Mouse (Mus musculus) liver, embryonic 16.5 days (tissue): ENCODE measurements around the gene Pstpip1. TPM values are rescaled to one million over a fixed set of nuclear protein-coding genes. Genes with fewer than 3 reads are reported as not detected.

Experiments
- ATAC-seq: fragments of 200-750 bp; cut with Nextera tagmentation; 2 replicates; pipeline ENCODE4 v1.8.0; 2017; ENCODE audit warnings: low read depth, mild to moderate bottlenecking, moderate number of reproducible peaks, moderate library complexity
- H3K27ac ChIP-seq: fragments of 300-500 bp; sonication (generic); 2 replicates; pipeline ENCODE4 v1.5.1; 2014; ENCODE audit warnings: mild to moderate bottlenecking, low read length
- H3K27me3 ChIP-seq: fragments of 300-500 bp; sonication (generic); 2 replicates; pipeline ENCODE4 v1.6.1; 2014; ENCODE audit warnings: low read depth, low read length, mixed read lengths; ENCODE audit not compliant: control insufficient read depth, insufficient read depth
- H3K36me3 ChIP-seq: fragments of 300-500 bp; sonication (generic); 2 replicates; pipeline ENCODE4 v1.6.1; 2014; ENCODE audit warnings: mild to moderate bottlenecking; ENCODE audit not compliant: control insufficient read depth, insufficient read depth
- H3K4me1 ChIP-seq: fragments of 300-500 bp; sonication (generic); 2 replicates; pipeline ENCODE4 v1.6.1; 2014; ENCODE audit warnings: low read depth, low read length, mixed read lengths; ENCODE audit not compliant: control insufficient read depth
- H3K4me2 ChIP-seq: fragments of 300-500 bp; sonication (generic); 2 replicates; pipeline ENCODE4 v1.6.1; 2014; ENCODE audit warnings: low read depth, low read length, mixed read lengths
- H3K4me3 ChIP-seq: fragments of 300-500 bp; sonication (generic); 2 replicates; pipeline ENCODE4 v1.5.1; 2014; ENCODE audit warnings: low read depth, mild to moderate bottlenecking, low read length
- H3K9ac ChIP-seq: fragments of 300-500 bp; sonication (generic); 2 replicates; pipeline ENCODE4 v1.6.1; 2014; ENCODE audit warnings: low read depth, low read length
- H3K9me3 ChIP-seq: fragments of 300-500 bp; sonication (generic); replicated peaks from 2 replicates; pipeline ENCODE4 v1.6.1; 2016; ENCODE audit warnings: low read length; ENCODE audit not compliant: control insufficient read depth
- WGBS: fragments of 180-500 bp; shearing (Covaris S2); extraction: QIAGEN DNeasy Blood & Tissue Kit; methylation state at CpG from one replicate; pipeline ENCODE4 v1.1.7; 2014; ENCODE audit not compliant: insufficient replicate concordance; 5-methylcytosine and 5-hydroxymethylcytosine counted together
- polyA plus RNA-seq: library from polyadenylated mRNA; unstranded; fragments of >200 nt; fragmentation: Nextera tagmentation; extraction: Ambion mirVana; gene quantifications from 2 replicates; pipeline ENCODE4 v1.2.1, GENCODE M21; 2015

The Pstpip1 gene
- 5.5 and 6.2 TPM in 2 replicates for polyA plus RNA-seq

DNA sequence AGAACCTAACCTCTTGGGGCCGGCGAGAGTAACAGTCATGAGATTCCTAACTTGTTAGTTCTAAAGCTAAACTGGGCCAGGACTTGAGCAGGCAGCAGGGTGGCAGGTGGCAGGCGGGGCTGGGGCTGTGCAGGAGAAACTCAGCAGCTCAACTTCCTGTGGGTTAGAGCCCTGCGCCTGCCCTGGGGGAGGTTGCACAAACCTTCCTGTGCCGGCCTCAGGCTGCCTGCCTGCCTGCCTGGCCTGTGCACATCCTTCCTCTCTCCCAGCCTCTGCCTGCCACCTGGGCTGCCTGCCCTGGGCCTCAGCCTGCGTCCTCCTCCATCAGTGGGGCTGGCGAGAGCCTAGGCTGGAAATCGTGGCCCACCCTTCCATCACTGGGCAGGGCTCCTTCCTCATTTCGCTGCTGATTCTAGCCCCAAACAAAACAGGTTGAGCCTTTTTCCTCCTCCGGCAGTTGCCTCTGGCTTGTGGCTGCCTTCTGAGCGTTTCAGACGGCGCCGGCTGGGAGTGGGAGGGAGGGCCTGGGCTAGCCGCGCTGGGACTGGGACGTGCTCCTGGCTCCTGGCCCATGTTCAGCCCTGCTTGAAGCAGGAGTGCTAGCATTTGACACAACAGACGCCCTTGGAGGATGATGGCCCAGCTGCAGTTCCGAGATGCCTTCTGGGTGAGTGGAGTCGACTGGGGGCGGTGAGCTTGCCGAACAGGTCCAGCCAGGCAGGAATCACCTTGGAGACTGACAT, at the start of gene Pstpip1:
TSS of gene Pstpip1 (plus strand) at position 185 of the 743 bp plus-strand sequence.
- ATAC-seq = peak; percentile 63
- peak within 1 kb of the TSS; percentile 40; the same call in 1 of the 2 replicates for H3K9ac ChIP-seq
- H3K4me2 ChIP-seq = no peak within 1 kb of the TSS
- H3K27me3 ChIP-seq = no peaks in the 10 kb centered on the region
- peak within 1 kb of the TSS; percentile 38 for H3K4me3 ChIP-seq
- no peaks in the 10 kb centered on the region for H3K9me3 ChIP-seq
- H3K27ac ChIP-seq = peak within 1 kb of the TSS; percentile 25; the same call in 1 of the 2 replicates
- H3K36me3 ChIP-seq = no peaks in the 10 kb centered on the region
- no peaks in the 10 kb centered on the region for H3K4me1 ChIP-seq
- 11% methylated on average over 22 of the region's 22 CpGs for WGBS

DNA sequence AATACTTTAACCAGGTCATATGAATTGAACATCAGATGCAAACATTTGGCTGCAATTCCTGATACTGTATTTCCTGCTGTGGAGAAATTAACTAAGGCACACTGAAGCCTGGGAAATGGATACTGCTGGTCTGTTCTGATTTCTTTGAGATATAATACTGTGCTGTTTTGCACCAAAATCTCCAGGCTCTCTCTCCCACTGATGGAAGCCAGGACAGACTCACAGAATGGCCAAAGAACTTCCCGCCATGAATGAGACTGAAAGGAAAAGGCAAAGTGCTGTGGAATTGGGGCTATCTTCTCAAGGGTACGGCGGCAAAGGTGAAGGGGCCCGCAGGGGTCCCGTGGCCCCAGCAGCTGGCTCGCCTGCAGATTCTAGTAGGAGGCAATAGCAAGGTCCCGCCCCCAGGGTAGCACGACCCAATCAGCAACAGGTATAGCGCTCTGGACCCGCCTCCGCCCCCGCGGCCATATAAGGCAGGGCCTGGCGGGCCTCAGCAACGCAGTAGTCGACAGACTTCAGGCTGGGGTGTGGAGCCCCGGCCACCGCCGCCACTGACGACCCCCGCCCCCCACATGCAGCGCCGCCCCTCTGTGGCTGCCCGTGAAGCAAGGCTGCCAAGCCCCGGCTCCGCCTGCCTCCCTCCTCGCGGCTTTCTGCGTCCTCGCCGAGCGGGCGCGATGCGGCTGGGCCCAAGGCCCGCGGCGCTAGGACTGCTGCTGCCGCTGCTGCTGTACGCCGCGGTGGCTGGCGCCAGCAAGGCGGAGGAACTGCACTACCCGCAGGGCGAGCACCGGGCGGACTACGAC, 48.2 kb upstream of the Pstpip1 start, which contains the start of gene Rcn2:
TSS of gene Rcn2 (plus strand) at position 474 of the 809 bp plus-strand sequence.
- Histone ChIP-seq H3K27me3 (no peaks in the 10 kb centered on the region), H3K36me3 (no peaks in the 10 kb centered on the region), H3K27ac (peak within 1 kb of the TSS; percentile 59), H3K4me1 (peaks cover 3% of the 10 kb centered on the region), H3K4me2 (peak within 1 kb of the TSS; percentile 97), H3K4me3 (peak within 1 kb of the TSS; percentile 74), H3K9ac (peak within 1 kb of the TSS; percentile 80), H3K9me3 (no peaks in the 10 kb centered on the region)
- ATAC-seq = peak; percentile 100
- WGBS = under 1% methylated on average over 49 of the region's 49 CpGs

DNA sequence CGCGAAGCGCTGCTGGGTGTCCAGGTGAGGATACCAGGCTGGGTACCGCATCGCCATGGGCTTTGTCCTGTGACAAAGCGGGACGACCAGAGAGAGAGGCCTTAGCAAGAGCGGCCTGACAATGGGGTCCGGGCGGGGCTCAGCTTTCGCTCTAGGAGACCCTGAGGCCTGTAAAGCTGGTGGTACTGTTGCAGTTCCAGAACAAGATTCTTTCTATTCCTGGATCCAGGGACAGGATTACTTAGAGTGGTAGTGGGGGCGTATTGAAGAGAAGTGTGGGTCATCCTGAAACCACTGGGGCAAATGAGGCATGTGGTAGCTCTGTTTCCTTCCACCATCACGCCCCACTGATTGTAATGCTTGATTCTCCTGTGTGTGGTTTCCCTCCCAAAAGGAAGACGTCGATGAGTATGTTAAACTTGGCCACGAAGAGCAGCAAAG, 47.6 kb upstream of the Pstpip1 start:
- peak overlapping the region; percentile 80 for H3K9ac ChIP-seq
- H3K27me3 ChIP-seq = no peaks in the 10 kb centered on the region
- H3K4me1 ChIP-seq = peaks cover 3% of the 10 kb centered on the region
- H3K4me3 ChIP-seq = peak overlapping the region; percentile 74
- H3K27ac ChIP-seq = peak overlapping the region; percentile 59
- no peak for ATAC-seq
- H3K36me3 ChIP-seq = no peaks in the 10 kb centered on the region
- H3K4me2 ChIP-seq = peak overlapping the region; percentile 97
- WGBS = under 1% methylated on average over 16 of the region's 16 CpGs
- H3K9me3 ChIP-seq = no peaks in the 10 kb centered on the region

DNA sequence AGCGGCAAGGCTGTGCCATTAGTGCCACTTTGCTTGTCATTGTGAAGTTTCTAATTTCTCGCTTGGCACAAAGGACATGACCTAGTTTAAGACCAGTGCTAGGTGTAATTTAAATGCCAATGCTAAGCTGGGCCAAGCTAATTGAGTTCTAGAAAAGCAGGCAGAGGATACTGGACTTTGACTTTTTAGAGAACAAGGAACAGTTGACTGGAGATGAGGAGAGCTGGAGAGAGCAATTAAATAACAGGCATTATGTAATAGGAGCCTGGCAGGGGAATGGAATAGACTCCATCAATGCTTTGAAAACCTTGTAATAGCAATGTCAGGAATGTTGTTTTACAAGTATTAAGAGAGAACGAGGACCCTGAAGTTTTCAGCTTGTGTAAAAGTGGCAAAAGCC, 36.0 kb upstream of the Pstpip1 start:
- H3K4me2 ChIP-seq = no peak overlapping the region
- no peak overlapping the region for H3K9ac ChIP-seq
- H3K4me1 ChIP-seq = no peaks in the 10 kb centered on the region
- H3K27ac ChIP-seq = no peak overlapping the region
- no peak overlapping the region for H3K4me3 ChIP-seq
- no peaks in the 10 kb centered on the region for H3K9me3 ChIP-seq
- WGBS = 74% methylated on average over 3 of the region's 3 CpGs
- no peaks in the 10 kb centered on the region for H3K27me3 ChIP-seq
- ATAC-seq = no peak
- no peaks in the 10 kb centered on the region; the same call in 1 of the 2 replicates for H3K36me3 ChIP-seq

DNA sequence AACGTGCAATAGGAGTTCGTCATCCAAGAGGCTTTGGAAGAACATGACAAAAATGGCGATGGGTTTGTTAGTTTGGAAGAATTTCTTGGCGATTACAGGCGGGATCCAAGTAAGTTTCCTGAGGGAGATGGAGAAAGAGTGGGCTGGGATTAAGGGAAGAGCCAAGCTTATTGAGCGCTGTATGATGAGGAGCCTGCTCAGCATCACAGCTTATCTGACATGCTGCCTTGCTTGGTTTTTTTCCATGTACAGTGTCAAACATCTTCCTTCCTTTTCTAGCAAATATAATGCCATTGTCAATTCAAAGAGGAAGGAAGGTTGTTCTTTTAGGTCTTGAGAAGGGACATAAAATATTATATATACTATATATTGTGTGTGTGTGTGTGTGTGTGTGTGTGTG, 33.6 kb upstream of the Pstpip1 start:
- no peak overlapping the region for H3K27ac ChIP-seq
- WGBS = 72% methylated on average over 6 of the region's 6 CpGs
- no peak overlapping the region for H3K9ac ChIP-seq
- no peaks in the 10 kb centered on the region for H3K27me3 ChIP-seq
- no peaks in the 10 kb centered on the region for H3K9me3 ChIP-seq
- peaks cover 2% of the 10 kb centered on the region; the same call in 1 of the 2 replicates for H3K36me3 ChIP-seq
- H3K4me3 ChIP-seq = no peak overlapping the region
- no peaks in the 10 kb centered on the region for H3K4me1 ChIP-seq
- no peak for ATAC-seq
- H3K4me2 ChIP-seq = no peak overlapping the region

DNA sequence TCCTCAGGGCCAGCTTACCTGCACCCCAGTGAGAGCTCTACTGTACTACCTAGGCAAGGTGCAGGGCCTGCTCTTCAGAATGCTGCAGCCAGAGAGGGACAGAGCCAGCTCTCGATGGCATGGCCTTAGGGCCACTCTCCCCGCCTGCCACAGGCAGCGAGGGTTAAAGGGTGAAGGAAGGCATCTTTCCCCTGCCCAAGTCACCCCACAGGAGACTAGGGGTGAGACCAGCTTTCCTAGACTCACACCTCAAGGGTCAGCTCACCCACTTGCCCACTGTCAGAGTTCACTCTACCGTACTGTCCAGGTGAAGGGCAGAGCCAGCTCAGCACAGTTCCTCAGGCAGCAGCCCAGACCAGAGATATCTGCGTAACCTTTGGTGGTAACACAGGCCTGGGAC, 27.4 kb upstream of the Pstpip1 start:
- peaks cover 2% of the 10 kb centered on the region; the same call in 1 of the 2 replicates for H3K36me3 ChIP-seq
- ATAC-seq = no peak
- no peaks in the 10 kb centered on the region for H3K4me1 ChIP-seq
- 74% methylated on average over 5 of the region's 5 CpGs for WGBS
- H3K4me3 ChIP-seq = no peak overlapping the region
- no peaks in the 10 kb centered on the region for H3K9me3 ChIP-seq
- H3K9ac ChIP-seq = no peak overlapping the region
- H3K4me2 ChIP-seq = no peak overlapping the region
- no peaks in the 10 kb centered on the region for H3K27me3 ChIP-seq
- no peak overlapping the region for H3K27ac ChIP-seq

DNA sequence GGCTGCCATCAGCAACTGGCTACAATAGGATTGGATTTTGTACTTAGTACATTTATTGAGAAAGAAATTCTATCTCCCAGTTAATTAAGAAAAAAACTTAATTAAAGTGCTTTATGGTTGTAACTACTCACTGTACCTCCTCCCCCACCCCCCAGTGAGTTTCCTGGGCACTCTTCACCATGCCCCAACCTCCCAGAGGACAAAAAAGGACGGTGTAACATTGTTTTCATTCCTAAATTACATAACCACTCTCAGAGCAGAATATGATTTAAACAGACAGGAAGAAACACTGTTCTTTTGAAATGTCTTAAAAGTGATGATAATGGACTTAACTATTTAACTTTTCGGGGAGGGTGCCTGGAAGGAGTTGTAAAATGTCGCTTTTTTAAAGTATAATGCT, 24.8 kb upstream of the Pstpip1 start:
- Histone ChIP-seq H3K9me3 (no peaks in the 10 kb centered on the region), H3K4me1 (no peaks in the 10 kb centered on the region), H3K27me3 (no peaks in the 10 kb centered on the region), H3K36me3 (peaks cover 2% of the 10 kb centered on the region; the same call in 1 of the 2 replicates), H3K27ac (no peak overlapping the region), H3K4me2 (no peak overlapping the region), H3K4me3 (no peak overlapping the region), H3K9ac (no peak overlapping the region)
- WGBS = 57% methylated on average over 3 of the region's 3 CpGs
- ATAC-seq = no peak

DNA sequence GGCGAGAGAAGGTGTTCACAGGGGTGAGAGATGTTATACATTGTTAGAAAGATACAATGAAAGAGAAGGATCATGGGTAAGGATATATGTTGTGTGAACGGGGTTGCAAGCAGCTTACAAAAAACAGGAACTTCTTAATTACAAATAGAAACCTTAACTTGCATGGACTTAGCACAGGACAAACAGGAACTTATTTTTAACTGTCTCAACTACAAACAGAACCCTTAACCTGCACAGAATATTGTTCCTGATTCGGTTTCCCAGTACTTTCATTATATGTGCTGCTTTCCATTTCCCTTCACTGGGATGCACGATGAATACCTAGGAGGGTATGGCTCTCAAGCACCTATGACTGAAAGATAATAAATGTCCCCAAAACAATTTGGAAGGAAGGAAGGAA, 21.8 kb upstream of the Pstpip1 start:
- Histone ChIP-seq H3K4me3 (no peak overlapping the region), H3K36me3 (no peaks in the 10 kb centered on the region), H3K4me1 (no peaks in the 10 kb centered on the region), H3K9me3 (no peaks in the 10 kb centered on the region), H3K27ac (no peak overlapping the region), H3K27me3 (no peaks in the 10 kb centered on the region), H3K4me2 (no peak overlapping the region), H3K9ac (no peak overlapping the region)
- 52% methylated on average over 4 of the region's 4 CpGs for WGBS
- no peak for ATAC-seq

DNA sequence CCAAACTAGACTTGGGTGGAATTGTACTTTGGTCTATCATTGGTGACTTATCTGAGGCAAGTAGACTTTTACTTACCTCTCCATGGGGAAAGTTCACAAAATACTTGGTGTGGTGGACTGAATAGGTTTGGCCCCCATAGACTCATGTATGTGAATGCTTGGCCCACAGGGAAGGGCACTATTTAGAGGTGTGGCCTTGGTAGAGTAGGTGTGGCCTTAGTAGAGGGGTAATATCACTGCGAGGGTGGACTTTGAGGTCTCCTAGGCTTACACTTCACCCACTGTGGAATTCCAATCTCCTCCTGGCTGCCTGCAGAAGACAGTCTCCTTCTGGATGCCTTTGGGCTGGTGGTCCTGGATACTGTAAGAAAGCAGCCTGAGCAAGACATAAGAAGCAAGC, 21.1 kb upstream of the Pstpip1 start:
- ATAC-seq = no peak
- no peak overlapping the region for H3K9ac ChIP-seq
- no peak overlapping the region for H3K27ac ChIP-seq
- no peak overlapping the region for H3K4me2 ChIP-seq
- 58% methylated on average over 1 of the region's 1 CpGs for WGBS
- H3K36me3 ChIP-seq = no peaks in the 10 kb centered on the region
- H3K4me1 ChIP-seq = no peaks in the 10 kb centered on the region
- H3K4me3 ChIP-seq = no peak overlapping the region
- H3K9me3 ChIP-seq = no peaks in the 10 kb centered on the region
- no peaks in the 10 kb centered on the region for H3K27me3 ChIP-seq
